8 mouse cellular contexts compared by ENCODE assay signal in genomic region chr9:67137141-67137540, GRCm38 (mm10).
DNase-seq lines count a peak whose midpoint lies in the region; TF ChIP-seq lines count a peak whose summit lies in the region.

No protein-coding gene starts in this region.

- H3K9me3 ChIP-seq in heart, embryonic 10.5 days = no peaks in the 10 kb centered on the region

- no peaks in the 10 kb centered on the region for H3K27me3 ChIP-seq in heart, embryonic 10.5 days (ENCODE audit: insufficient read depth, poor library complexity, severe bottlenecking)

- H3K4me1 ChIP-seq in heart, embryonic 10.5 days = peaks cover 38% of the 10 kb centered on the region

- peak overlapping the region; percentile 26; the same call in 1 of the 2 replicates for H3K27ac ChIP-seq in heart, embryonic 10.5 days
- peak overlapping the region; percentile 84 for H3K27ac ChIP-seq in layer of hippocampus, adult 2 months

- no peak for TF ChIP-seq CTCF in layer of hippocampus, adult 2 months (conservative IDR thresholded peaks at IDR 0.05)

- DNase-seq in heart, embryonic 10.5 days (ENCODE audit: low spot score) = no peak
- no peak for DNase-seq in heart, adult 18-20 months
- peak; percentile 30 for DNase-seq in right cerebral cortex, postnatal 14 days
- DNase-seq in right cerebral cortex, adult 18-20 months = no peak
- DNase-seq in layer of hippocampus, adult 2 months (ENCODE audit: low spot score in 2 of 2) = no peak
- DNase-seq in cerebellum, adult 11 months = no peak
- DNase-seq in cerebellum, postnatal 25 days = no peak
- DNase-seq in urinary bladder, adult 18-20 months (ENCODE audit: low spot score in 2 of 2) = no peak

- no peak overlapping the region for H3K4me3 ChIP-seq in heart, embryonic 10.5 days
- H3K4me3 ChIP-seq in layer of hippocampus, adult 2 months = no peak overlapping the region

- no peaks in the 10 kb centered on the region for H3K36me3 ChIP-seq in heart, embryonic 10.5 days

- 34% methylated on average over 4 of the region's 4 CpGs for WGBS in heart, embryonic 10.5 days
